Comparison of ENCODE assay signal across 29 mouse cellular contexts in the genomic region with DNA sequence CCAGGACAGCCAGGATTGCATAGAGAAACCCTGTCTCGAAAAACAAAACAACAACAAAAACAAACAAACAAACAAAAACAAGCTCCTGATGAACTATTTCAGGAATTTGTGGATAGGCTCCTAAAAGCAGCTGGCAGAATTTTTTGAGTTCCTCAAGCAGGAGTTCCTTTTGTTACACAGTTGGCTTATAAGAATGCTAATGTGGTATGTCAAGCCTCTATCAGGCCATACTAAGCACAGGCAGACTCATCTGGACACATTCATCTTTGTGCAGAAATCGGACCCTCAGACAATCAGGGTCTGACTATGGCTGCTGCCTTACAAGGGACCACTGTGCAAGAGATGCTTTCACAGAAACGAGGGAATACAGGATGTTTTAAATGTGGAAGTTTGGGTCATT. TPM values are rescaled to one million over a fixed set of nuclear protein-coding genes. Genes with fewer than 3 reads are reported as not detected.
"Had no signal": no experiment of that assay in that cellular context is flagged by ENCODE, and none has a peak within 500 bp of the region (broad histone marks: within the 10 kb centered on the region; RNA-seq: fewer than 3 reads in every experiment).

No protein-coding gene starts in this region.

- H3K4me2 ChIP-seq: heart, embryonic 11.5 days; heart, embryonic 13.5 days; heart, embryonic 15.5 days; hindbrain, embryonic 12.5 days; hindbrain, embryonic 14.5 days; intestine, embryonic 15.5 days; limb, embryonic 12.5 days; liver, embryonic 11.5 days had no signal

- H3K9ac ChIP-seq: heart, embryonic 13.5 days; heart, embryonic 15.5 days; hindbrain, embryonic 12.5 days; hindbrain, embryonic 14.5 days; intestine, embryonic 15.5 days; limb, embryonic 12.5 days had no signal

- H3K36me3 ChIP-seq: intestine, embryonic 15.5 days had no signal

- DNase-seq: gastrocnemius, postnatal 14 days; gastrocnemius, postnatal 36 days; heart, adult 2 months; heart, postnatal 4 days; kidney, adult 18-20 months; kidney, adult 8-10 months; kidney, postnatal 10 days; kidney, postnatal 25 days; kidney, postnatal 4 days; liver had no signal

- H3K4me3 ChIP-seq: heart, adult 2 months; heart, embryonic 13.5 days; heart, embryonic 15.5 days; hindbrain, embryonic 10.5 days; hindbrain, embryonic 12.5 days; intestine, embryonic 15.5 days; layer of hippocampus, adult 2 months; left cerebral cortex, adult 2 months; limb, embryonic 10.5 days; limb, embryonic 12.5 days had no signal

- H3K9me3 ChIP-seq: heart, embryonic 13.5 days; heart, embryonic 15.5 days; hindbrain, embryonic 10.5 days; hindbrain, embryonic 12.5 days; intestine, embryonic 15.5 days; limb, embryonic 10.5 days; limb, embryonic 12.5 days had no signal

- H3K4me1 ChIP-seq: heart, embryonic 13.5 days; heart, embryonic 15.5 days; hindbrain, embryonic 10.5 days; hindbrain, embryonic 12.5 days; intestine, embryonic 15.5 days; limb, embryonic 10.5 days; limb, embryonic 12.5 days had no signal

- H3K27me3 ChIP-seq: heart, embryonic 13.5 days; heart, embryonic 15.5 days; hindbrain, embryonic 12.5 days; intestine, embryonic 15.5 days; limb, embryonic 12.5 days had no signal

- ATAC-seq: hindbrain, embryonic 16.5 days; inflammation-experienced regulatory T-cells, adult 6 months; intestine, embryonic 15.5 days; intestine, postnatal 0 days had no signal

- H3K27ac ChIP-seq: heart, adult 2 months; heart, embryonic 13.5 days; heart, embryonic 15.5 days; hindbrain, embryonic 10.5 days; hindbrain, embryonic 12.5 days; hindbrain, embryonic 14.5 days; intestine, embryonic 15.5 days; layer of hippocampus, adult 2 months; left cerebral cortex, adult 2 months; limb, embryonic 10.5 days; limb, embryonic 12.5 days had no signal

RNA-seq across cellular contexts. Expression of a gene that starts 35.2 kb away (rescaled TPM):
- total RNA-seq: layer of hippocampus, adult 2 months; layer of hippocampus, postnatal 10 days; layer of hippocampus, postnatal 25 days; left cerebral cortex, adult 2 months; left cerebral cortex, postnatal 14 days; left cerebral cortex, postnatal 36 days had no signal
